Mouse (Mus musculus): ENCODE results near the gene Dok1.

The Dok1 gene

GRCm38 (mm10) chr6:83013444-83013843 is 19.8 kb downstream of the Dok1 start:
- no peak for DNase-seq

DNA sequence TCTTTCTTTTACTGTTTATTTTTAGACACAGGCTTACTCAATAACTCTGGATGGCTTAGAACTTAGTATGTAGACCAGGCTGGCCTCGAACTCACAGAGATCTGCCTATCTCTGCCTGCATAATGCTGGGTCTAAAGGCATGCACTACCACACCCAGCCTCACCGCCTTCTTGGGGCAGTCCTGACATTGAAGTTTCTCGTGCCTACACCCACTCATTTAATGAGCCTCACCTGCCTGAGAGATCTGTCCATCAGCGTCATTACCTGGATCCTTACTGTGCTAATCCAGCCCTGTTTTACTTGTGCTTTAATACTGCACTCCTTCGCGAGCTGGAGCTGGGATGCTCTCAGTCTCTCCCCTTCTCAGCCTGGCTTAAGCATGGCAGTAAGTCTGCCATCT is 21.5 kb downstream of the Dok1 start:
- no peak for DNase-seq

- no peak for DNase-seq
Measured at GRCm38 (mm10) chr6:83011255-83011654, 22.0 kb downstream of the Dok1 start.

GRCm38 (mm10) chr6:83010010-83010409 is 23.3 kb downstream of the Dok1 start:
- DNase-seq = no peak

GRCm38 (mm10) chr6:83008659-83009058 is 24.6 kb downstream of the Dok1 start:
- peak; percentile 21 for DNase-seq

DNA sequence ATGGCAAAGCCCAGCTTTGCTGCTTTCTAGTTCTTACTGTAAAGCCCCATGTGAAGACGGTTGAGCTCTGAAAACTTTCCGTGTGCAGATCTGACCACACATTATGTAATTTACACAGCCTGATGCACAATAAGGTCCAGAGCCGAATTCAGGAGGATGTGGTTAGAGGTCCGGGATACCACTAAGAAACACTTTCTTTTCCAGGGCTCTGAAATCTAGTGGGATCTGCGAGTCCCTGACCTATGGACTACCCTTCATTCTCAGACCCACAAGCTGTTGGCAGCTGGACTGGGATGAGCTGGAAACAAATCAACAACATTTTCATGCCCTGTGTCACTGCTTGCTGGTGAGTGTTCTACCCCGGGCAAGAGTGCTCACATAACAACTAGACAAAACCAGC is 27.2 kb downstream of the Dok1 start:
- no peak for DNase-seq

GRCm38 (mm10) chr6:83005444-83006011 is 27.7 kb downstream of the Dok1 start:
- no peak for DNase-seq

- DNase-seq = peak; percentile 82
Measured at GRCm38 (mm10) chr6:83004872-83005271, 28.4 kb downstream of the Dok1 start.

DNA sequence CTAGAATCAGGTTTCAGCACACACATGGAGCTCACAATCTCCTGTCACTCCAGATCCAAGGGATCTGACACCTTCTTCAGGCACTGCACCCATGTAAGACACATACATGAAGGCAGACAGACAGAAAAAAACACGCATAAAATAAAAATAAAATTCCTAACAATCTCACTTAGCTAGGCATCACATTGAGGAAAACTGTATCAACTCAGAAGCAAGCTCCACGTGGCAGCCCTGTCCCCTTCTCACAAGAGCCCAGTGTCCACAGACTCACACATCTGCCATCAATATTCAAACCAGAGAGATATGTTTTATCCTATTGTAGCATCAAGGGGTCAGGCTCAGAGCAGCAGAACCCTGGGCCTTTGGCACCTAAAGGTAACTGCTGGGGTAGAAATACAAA is 29.0 kb downstream of the Dok1 start:
- no peak for DNase-seq

DNA sequence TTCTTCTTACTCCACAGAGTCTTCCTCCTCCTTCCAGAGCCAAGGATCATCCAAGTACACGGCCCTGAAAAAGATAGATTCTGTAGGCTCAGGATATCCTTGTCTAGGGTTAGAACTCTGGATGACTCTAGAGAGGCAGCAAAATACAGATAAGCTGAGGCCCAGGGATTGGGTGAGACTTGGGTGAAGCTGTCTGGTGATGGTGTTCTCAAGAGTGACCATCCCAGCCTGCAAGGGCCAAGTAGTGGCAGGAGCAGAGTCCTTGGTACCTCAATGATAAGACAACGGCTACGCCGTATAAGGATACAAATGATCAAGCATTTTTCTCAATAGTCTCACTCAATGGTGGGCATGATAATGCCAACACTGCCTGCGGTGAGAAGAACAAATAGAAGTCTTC is 29.4 kb downstream of the Dok1 start:
- no peak for DNase-seq

GRCm38 (mm10) chr6:83003082-83003481 is 30.2 kb downstream of the Dok1 start:
- DNase-seq = no peak

GRCm38 (mm10) chr6:82999986-83000385 is 33.3 kb downstream of the Dok1 start:
- DNase-seq = no peak

- DNase-seq = no peak
Measured at GRCm38 (mm10) chr6:82998326-82998725, 34.9 kb downstream of the Dok1 start.

DNA sequence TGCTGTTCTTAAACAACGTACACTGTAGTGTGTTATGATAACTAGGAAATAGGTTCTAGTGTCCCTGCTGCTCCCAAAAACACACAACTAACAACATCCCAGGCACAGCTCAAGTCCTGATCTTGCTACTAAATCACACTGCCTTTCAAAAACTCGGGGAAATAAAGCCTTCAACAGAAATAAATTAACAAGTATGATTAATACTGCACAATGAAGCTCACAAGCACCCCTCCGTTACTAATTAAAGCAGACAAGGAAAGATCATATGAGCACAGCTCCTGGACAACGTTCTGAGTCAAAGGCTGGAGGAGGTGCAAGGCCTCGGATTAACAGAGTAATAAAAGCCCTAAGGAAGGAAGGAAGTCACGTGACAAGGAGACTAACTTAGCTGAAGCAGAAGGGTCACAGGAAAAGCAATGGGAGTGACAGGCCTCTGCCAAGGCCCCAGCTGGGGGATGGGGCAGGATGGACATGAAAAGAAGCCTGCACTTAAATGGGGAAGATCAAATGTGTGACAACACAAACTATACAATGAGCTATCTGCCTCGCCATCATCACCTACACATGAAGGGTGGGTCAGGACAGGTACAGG is 35.7 kb downstream of the Dok1 start:
- DNase-seq = peak; percentile 73

- peak; percentile 95 for DNase-seq
Measured at GRCm38 (mm10) chr6:82996740-82997315, 36.4 kb downstream of the Dok1 start.

- no peak for DNase-seq
Measured at GRCm38 (mm10) chr6:82994372-82994771, 38.9 kb downstream of the Dok1 start.

DNA sequence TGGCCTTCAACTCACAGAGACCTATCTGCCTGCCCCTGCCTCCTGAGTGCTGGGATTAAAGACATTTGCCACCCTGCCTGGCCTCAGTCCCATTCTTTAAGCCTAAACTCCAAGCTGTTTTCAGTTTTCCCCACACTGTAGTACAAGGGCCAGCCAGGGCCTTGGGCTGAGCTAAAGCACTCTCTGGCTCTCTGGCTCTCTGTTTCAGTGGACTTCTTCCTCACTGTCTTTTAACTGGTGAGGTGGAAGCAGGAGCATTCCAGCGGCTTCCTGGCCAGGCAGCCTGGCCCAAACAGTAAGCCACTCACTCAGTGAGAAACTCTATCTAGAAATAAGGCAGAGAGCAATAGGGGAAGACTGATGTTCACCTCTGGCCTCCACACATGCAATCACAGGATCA is 39.6 kb downstream of the Dok1 start:
- no peak for DNase-seq

- DNase-seq = no peak
Measured at GRCm38 (mm10) chr6:82987411-82987971, 45.8 kb downstream of the Dok1 start.

All from layer of hippocampus, adult 9-11 months (tissue).